Comparison of ENCODE assay signal across 16 mouse cellular contexts in the genomic region with DNA sequence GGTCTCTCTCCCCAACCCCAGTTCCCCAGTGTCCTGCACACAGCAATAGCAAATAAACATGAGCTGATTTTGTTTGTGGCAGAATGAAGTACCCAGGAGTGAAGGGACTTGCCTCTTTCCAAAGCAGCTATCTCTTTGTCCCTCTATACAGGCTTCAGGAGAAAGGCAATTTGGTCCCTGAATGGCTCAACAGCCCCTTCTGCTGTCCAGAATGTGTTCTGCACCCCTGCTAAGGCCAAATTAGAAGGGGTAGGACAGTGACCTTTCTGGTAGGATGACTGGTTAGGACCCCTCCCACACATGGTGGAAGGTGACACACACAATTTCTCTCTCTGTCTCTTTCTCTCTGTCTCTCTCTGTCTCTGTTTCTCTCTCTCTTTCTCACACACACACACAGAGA. TPM values are rescaled to one million over a fixed set of nuclear protein-coding genes. Genes with fewer than 3 reads are reported as not detected.
DNase-seq lines count a peak whose midpoint lies in the region; ATAC-seq and TF ChIP-seq lines count a peak whose summit lies in the region.
"Not testable (repeated sequence)": the region's sequence is repeated elsewhere in the genome, so short reads cannot be mapped to it uniquely, and the experiment has no call there.
"Had no signal": no experiment of that assay in that cellular context is flagged by ENCODE, and none has a peak within 500 bp of the region (broad histone marks: within the 10 kb centered on the region; RNA-seq: fewer than 3 reads in every experiment).

No protein-coding gene starts in this region.

- not testable (repeated sequence) for H3K9ac ChIP-seq in heart, adult 2 months (ENCODE audit: low read depth, low read length); kidney, postnatal 0 days (ENCODE audit: low read depth, low read length); lung, embryonic 14.5 days; midbrain, postnatal 0 days (replicated peaks; ENCODE audit: low read length, poor library complexity, severe bottlenecking)

- peak; percentile 21 for TF ChIP-seq CTCF in heart, adult 2 months (IDR thresholded peaks at IDR 0.05)
- TF ChIP-seq CTCF in kidney, postnatal 0 days (IDR thresholded peaks at IDR 0.05; ENCODE audit: low read depth): peak; percentile 61
- peak; percentile 50 for TF ChIP-seq CTCF in lung, embryonic 14.5 days (IDR thresholded peaks at IDR 0.05; ENCODE audit: low read depth)
- peak; percentile 37 for TF ChIP-seq CTCF in midbrain, postnatal 0 days (IDR thresholded peaks at IDR 0.05)

- not testable (repeated sequence) for H3K9me3 ChIP-seq in kidney, postnatal 0 days (replicated peaks; ENCODE audit: low read length); lung, embryonic 14.5 days (ENCODE audit: low read depth, low read length); midbrain, postnatal 0 days (ENCODE audit: low read length)

- H3K4me1 ChIP-seq in heart, adult 2 months (ENCODE audit: control insufficient read depth, insufficient read depth, low read length); kidney, postnatal 0 days (replicated peaks; ENCODE audit: insufficient read depth, low read length); lung, embryonic 14.5 days (ENCODE audit: insufficient read depth); midbrain, postnatal 0 days (ENCODE audit: insufficient read depth, low read length): not testable (repeated sequence)

- not testable (repeated sequence) for H3K4me2 ChIP-seq in kidney, postnatal 0 days (ENCODE audit: low read length); lung, embryonic 14.5 days; midbrain, postnatal 0 days (ENCODE audit: low read depth, low read length, poor library complexity, severe bottlenecking)

- not testable (repeated sequence) for TF ChIP-seq EP300 in heart, adult 2 months (IDR thresholded peaks at IDR 0.05; ENCODE audit: insufficient read depth, low read depth, low read length)

- TF ChIP-seq POLR2A in heart, adult 2 months (IDR thresholded peaks at IDR 0.05; ENCODE audit: insufficient read depth, low read depth, low read length): not testable (repeated sequence)

- not testable (repeated sequence) for H3K36me3 ChIP-seq in heart, adult 2 months (ENCODE audit: control insufficient read depth, insufficient read depth, low read length); kidney, postnatal 0 days (ENCODE audit: insufficient read depth, low read length); lung, embryonic 14.5 days (ENCODE audit: insufficient read depth); midbrain, postnatal 0 days (ENCODE audit: insufficient read depth, low read length)

- DNase-seq in 416B (ENCODE audit: low read depth): peak; percentile 13
- DNase-seq in adrenal gland, adult (ENCODE audit: inconsistent age in 2 of 2, low spot score in 1 of 2): peak; percentile 32 to 67
- DNase-seq in cerebellum, postnatal 14 days: peak; percentile 7 to 12
- DNase-seq in heart, adult 2 months; midbrain, postnatal 0 days (ENCODE audit: low spot score): not testable (repeated sequence)
- peak; percentile 14 for DNase-seq in kidney, postnatal 0 days (ENCODE audit: low spot score)
- peak; percentile 37 for DNase-seq in lung, embryonic 14.5 days
- peak; percentile 11 for DNase-seq in thymus, postnatal 25 days

- not testable (repeated sequence) for H3K79me2 ChIP-seq in heart, adult 2 months (replicated peaks; ENCODE audit: control insufficient read depth, insufficient read depth, low read length)

- H3K4me3 ChIP-seq in heart, adult 2 months; kidney, postnatal 0 days (replicated peaks; ENCODE audit: low read depth, low read length); lung, embryonic 14.5 days (ENCODE audit: low read depth, low read length); midbrain, postnatal 0 days (ENCODE audit: low read depth, low read length): not testable (repeated sequence)

- not testable (repeated sequence) for H3K27ac ChIP-seq in heart, adult 2 months; kidney, postnatal 0 days; lung, embryonic 14.5 days (ENCODE audit: low read depth); midbrain, postnatal 0 days (ENCODE audit: low read depth, low read length)

- H3K27me3 ChIP-seq in heart, adult 2 months (ENCODE audit: control insufficient read depth, insufficient read depth, low read length); kidney, postnatal 0 days (ENCODE audit: insufficient read depth, low read length); lung, embryonic 14.5 days (ENCODE audit: insufficient read depth, low read length); midbrain, postnatal 0 days (ENCODE audit: insufficient read depth, low read length): not testable (repeated sequence)

- ATAC-seq in kidney, postnatal 0 days (replicated peaks; ENCODE audit: low FRiP score, low read depth); lung, embryonic 14.5 days (ENCODE audit: insufficient read depth); midbrain, postnatal 0 days (ENCODE audit: low FRiP score): not testable (repeated sequence)

- intact Hi-C loops in heart, adult 2 months (cut with DNase I): not testable (repeated sequence)

RNA-seq across cellular contexts. Expression of gene Tmem92, which starts 36.9 kb away (rescaled TPM):
- not detected for total RNA-seq in heart, adult 2 months (2021)
- not detected in 2 replicates for polyA plus RNA-seq in heart, adult 2 months (2012; rRNA removed)
- polyA plus RNA-seq in kidney, postnatal 0 days (2015; fragmentation: Nextera tagmentation; extraction: Ambion mirVana): not detected in 2 replicates
- not detected in 2 replicates for polyA plus RNA-seq in lung, embryonic 14.5 days (2014; fragmentation: Nextera tagmentation; extraction: Ambion mirVana)
- not detected in 2 replicates for total RNA-seq in midbrain, postnatal 0 days (2014; rRNA removed)
- not detected in 2 replicates for polyA plus RNA-seq in midbrain, postnatal 0 days (2015; fragmentation: Nextera tagmentation; extraction: Ambion mirVana)
- total RNA-seq: gastrocnemius, adult 18-20 months; heart, adult 8-10 months; heart, postnatal 25 days; layer of hippocampus, postnatal 25 days had no signal
- polyA plus RNA-seq: forebrain, embryonic 14.5 days; inflammation-experienced regulatory T-cells, adult 6 months; liver, embryonic 13.5 days; midbrain, embryonic 10.5 days had no signal
